Mouse (Mus musculus) urinary bladder, postnatal 14 days (tissue): ENCODE results near the gene Abca2.

Experiments
- DNase-seq: peaks from one replicate; pipeline ENCODE4 v3.0.0; 2021; ENCODE audit warnings: low spot score

Abca2 gene

GRCm38 (mm10) chr2:25493476-25493961, 65.0 kb downstream of the Abca2 start, which contains the start of gene Lcn12:
Gene Lcn12 (minus strand): TSS chr2:25493911.
- DNase-seq, result peak; percentile 42

- no peak for DNase-seq
Measured at GRCm38 (mm10) chr2:25496462-25496861, 68.0 kb downstream of the Abca2 start.
